Mouse (Mus musculus): ENCODE results near the gene Smarca2. TPM values are rescaled to one million over a fixed set of nuclear protein-coding genes. Genes with fewer than 3 reads are reported as not detected.

Gene Smarca2
- polyA plus RNA-seq, 2 experiments = 3.3 to 5.3 TPM

- Histone ChIP-seq H3K27me3 (ENCODE audit: control insufficient read depth, insufficient read depth, low read length) (peaks cover 30% of the 10 kb centered on the region), H3K27ac (no peak overlapping the region), H3K4me2 (ENCODE audit: low read depth) (no peak overlapping the region; the same call in 1 of the 2 replicates), H3K36me3 (replicated peaks; ENCODE audit: control insufficient read depth, insufficient read depth, low read depth) (no peaks in the 10 kb centered on the region), H3K4me3 (ENCODE audit: insufficient read depth in 1 of 2, low read depth in 2 of 2, low read length in 2 of 2) (no peak overlapping the region), H3K9ac (replicated peaks) (no peak overlapping the region), H3K9me3 (ENCODE audit: control insufficient read depth, low read length) (no peaks in the 10 kb centered on the region), H3K4me1 (replicated peaks; ENCODE audit: control insufficient read depth in 2 of 2, insufficient read depth in 2 of 2, low read length in 1 of 2) (peaks cover 0 to 3% of the 10 kb centered on the region in 2 experiments; a peak in 1 of 4 replicates)
- DNase-seq (ENCODE audit: low read depth in 3 of 3, low spot score in 3 of 3) (no peak), ATAC-seq (ENCODE audit: insufficient read depth) (no peak)
- TF ChIP-seq CTCF (IDR thresholded peaks at IDR 0.05; ENCODE audit: low read depth) = no peak
- no peak for TF ChIP-seq EP300 (IDR thresholded peaks at IDR 0.05; ENCODE audit: low read depth)
- WGBS (ENCODE audit: insufficient replicate concordance) = 49% methylated on average over 2 of the region's 2 CpGs
Measured at GRCm38 (mm10) chr19:26603296-26603860, 1.5 kb upstream of the Smarca2 start.

DNA sequence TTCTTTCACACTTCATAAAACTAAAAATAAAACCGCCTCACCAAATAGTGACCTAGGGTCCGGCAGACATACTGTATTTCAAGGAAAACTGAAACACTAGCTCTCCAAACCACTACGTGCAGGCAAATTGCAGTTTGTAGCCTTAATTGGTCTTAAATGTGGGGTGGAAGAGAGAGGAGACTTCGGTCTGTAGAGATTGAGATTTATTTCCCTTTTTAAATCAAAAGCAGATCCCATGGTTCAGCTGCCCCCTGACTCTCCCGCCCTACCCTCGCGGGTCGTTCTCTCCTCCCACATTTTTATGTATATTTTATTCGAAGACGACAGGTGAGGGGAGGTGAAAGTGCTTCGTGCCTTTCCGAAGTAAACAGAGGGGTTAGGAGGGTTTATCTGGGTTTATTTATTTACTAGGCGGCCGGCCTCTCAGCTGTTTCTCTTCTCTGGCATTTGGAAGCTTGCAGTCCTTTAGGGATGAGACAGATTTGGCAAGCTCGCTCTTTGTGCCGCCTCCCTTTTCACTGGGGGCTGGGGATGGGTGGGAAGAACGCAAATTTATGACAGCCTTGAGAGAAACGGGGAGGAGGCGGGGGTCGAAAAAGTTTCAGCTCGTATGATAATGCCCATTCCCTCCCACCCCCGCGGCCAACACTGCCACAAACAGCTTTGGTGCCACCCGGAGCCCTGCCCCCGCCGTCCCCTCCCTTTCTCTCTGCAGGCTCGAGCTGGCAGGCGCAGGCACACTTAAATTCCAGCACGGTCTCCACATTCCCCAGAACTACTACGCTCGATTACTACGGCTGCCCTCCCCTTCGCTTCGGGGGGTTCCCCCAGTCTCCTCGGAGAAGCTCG lies 720 bp upstream of the Smarca2 start:
- 3% methylated on average over 36 of the region's 36 CpGs for WGBS (ENCODE audit: insufficient replicate concordance)
- ATAC-seq (ENCODE audit: insufficient read depth) = peak; percentile 36

DNA sequence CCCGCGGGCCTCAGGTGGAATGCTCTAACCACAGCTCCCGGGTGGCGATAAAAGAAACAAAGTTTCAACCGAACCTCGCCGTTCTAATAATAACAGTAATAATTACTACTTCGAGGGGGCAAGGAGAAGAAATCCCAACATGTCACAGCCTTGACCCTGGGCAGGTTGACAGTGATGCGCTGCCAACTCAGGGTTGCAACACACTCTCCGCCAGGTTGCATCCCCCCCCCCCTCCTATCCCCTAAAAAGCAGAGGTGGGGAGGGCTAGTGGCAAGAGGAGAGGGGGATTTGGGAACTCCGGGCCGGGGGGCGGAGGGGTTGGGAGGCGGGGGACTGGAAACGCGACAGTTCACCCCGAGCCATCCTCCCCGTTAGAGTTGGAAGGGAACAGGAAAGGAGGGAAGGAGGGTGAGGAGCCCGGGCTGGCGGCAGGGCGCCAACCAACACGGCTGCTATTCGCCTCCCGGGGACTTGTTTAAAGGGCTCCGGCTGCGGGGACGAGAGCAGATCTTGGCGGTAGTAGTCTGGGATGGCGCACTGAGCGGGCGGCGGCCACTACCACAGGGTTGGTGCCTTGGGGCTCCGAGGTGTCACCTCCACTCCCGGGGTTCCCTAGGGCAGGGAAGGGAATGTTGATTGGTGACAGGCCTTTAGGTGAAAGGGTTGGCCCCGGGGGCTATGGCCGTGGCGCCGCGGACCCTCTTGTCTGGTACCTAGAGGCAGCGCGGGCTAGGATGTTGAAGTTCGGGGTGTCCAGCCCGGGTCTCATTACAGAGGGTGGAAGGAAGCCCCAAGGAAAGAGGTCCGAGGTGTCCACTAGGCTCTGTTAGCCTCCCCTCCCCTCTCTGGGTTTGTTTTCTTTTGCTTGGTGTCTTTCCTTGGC lies 829 bp downstream of the Smarca2 start:
- Histone ChIP-seq H3K4me1 (replicated peaks; ENCODE audit: control insufficient read depth in 2 of 2, insufficient read depth in 2 of 2, low read length in 1 of 2) (peaks cover 0 to 3% of the 10 kb centered on the region in 2 experiments; a peak in 1 of 4 replicates), H3K9ac (replicated peaks) (peak overlapping the region; percentile 46; the same call in 1 of the 2 replicates), H3K27me3 (ENCODE audit: control insufficient read depth, insufficient read depth, low read length) (peaks cover 32% of the 10 kb centered on the region), H3K4me2 (ENCODE audit: low read depth) (peak overlapping the region; percentile 93), H3K9me3 (ENCODE audit: control insufficient read depth, low read length) (no peaks in the 10 kb centered on the region), H3K4me3 (ENCODE audit: insufficient read depth in 1 of 2, low read depth in 2 of 2, low read length in 2 of 2) (peak overlapping the region; percentile 56 to 66), H3K27ac (no peak overlapping the region), H3K36me3 (replicated peaks; ENCODE audit: control insufficient read depth, insufficient read depth, low read depth) (no peaks in the 10 kb centered on the region)
- no peak for ATAC-seq (ENCODE audit: insufficient read depth)
- no peak for TF ChIP-seq CTCF (IDR thresholded peaks at IDR 0.05; ENCODE audit: low read depth)
- no peak for TF ChIP-seq EP300 (IDR thresholded peaks at IDR 0.05; ENCODE audit: low read depth)
- peak in 1 of 3 experiments; percentile 20 for DNase-seq (ENCODE audit: low read depth in 3 of 3, low spot score in 3 of 3)
- WGBS (ENCODE audit: insufficient replicate concordance) = under 1% methylated on average over 44 of the region's 44 CpGs

More for the DNA sequence above, 720 bp upstream of the Smarca2 start:
- peak in 1 of 3 experiments; percentile 13 for DNase-seq (ENCODE audit: low read depth in 3 of 3, low spot score in 3 of 3)
- Histone ChIP-seq H3K36me3 (replicated peaks; ENCODE audit: control insufficient read depth, insufficient read depth, low read depth) (no peaks in the 10 kb centered on the region), H3K9me3 (ENCODE audit: control insufficient read depth, low read length) (no peaks in the 10 kb centered on the region), H3K4me3 (ENCODE audit: insufficient read depth in 1 of 2, low read depth in 2 of 2, low read length in 2 of 2) (peak overlapping the region; percentile 48 to 66), H3K4me1 (replicated peaks; ENCODE audit: control insufficient read depth in 2 of 2, insufficient read depth in 2 of 2, low read length in 1 of 2) (peaks cover 0 to 3% of the 10 kb centered on the region in 2 experiments; a peak in 1 of 4 replicates), H3K9ac (replicated peaks) (peak overlapping the region; percentile 50), H3K4me2 (ENCODE audit: low read depth) (peak overlapping the region; percentile 93), H3K27me3 (ENCODE audit: control insufficient read depth, insufficient read depth, low read length) (peaks cover 32% of the 10 kb centered on the region), H3K27ac (no peak overlapping the region)
- TF ChIP-seq CTCF (IDR thresholded peaks at IDR 0.05; ENCODE audit: low read depth) (no peak), EP300 (IDR thresholded peaks at IDR 0.05; ENCODE audit: low read depth) (no peak)

DNA sequence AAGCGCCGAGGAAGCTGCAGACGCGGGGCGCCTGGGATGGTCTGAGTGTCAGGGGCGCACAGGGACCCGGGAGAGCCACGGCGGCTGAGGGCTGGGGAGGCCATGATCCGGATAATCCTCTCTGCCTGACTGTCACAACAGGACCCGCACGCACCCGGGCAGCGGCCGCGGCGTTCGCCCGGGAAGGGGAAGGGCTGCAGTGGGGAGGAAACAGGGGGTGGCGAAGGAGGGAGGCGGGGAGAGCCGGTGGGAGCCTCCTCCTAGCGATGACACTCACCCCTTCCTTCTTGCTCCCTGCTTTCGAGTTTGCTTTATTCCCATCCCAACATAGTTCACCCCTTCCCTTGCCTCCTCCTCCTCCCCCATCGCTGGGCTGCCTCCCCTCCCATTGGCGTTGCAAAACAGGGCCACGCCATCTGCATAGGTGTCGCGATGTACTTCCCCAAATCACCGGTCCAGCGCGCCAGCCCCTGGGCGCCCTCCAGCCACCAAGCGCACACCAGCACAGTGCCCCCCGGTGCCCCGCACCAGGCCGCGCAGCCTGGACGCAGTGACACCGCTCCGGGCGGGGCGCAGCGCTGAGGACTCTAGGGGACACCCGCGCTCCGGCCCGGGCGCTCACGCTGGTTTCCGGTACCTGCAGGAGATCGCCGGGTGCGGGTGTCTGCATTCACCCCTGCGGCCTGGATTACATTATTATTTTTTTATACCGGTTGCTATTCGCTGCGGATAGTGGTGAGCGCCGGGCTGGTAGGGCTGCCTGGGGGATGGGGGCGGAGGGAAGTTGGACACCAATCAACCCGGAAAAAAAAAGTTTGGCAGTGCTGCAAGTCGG lies 1.7 kb downstream of the Smarca2 start:
- Histone ChIP-seq H3K36me3 (replicated peaks; ENCODE audit: control insufficient read depth, insufficient read depth, low read depth) (no peaks in the 10 kb centered on the region), H3K27me3 (ENCODE audit: control insufficient read depth, insufficient read depth, low read length) (peaks cover 32% of the 10 kb centered on the region), H3K4me3 (ENCODE audit: insufficient read depth in 1 of 2, low read depth in 2 of 2, low read length in 2 of 2) (peak overlapping the region; percentile 56 to 66), H3K4me2 (ENCODE audit: low read depth) (peak overlapping the region; percentile 93), H3K9me3 (ENCODE audit: control insufficient read depth, low read length) (no peaks in the 10 kb centered on the region), H3K27ac (no peak overlapping the region), H3K4me1 (replicated peaks; ENCODE audit: control insufficient read depth in 2 of 2, insufficient read depth in 2 of 2, low read length in 1 of 2) (peaks cover 0 to 3% of the 10 kb centered on the region in 2 experiments; a peak in 1 of 4 replicates), H3K9ac (replicated peaks) (no peak overlapping the region; the same call in 1 of the 2 replicates)
- ATAC-seq (ENCODE audit: insufficient read depth) = peak; percentile 17; the same call in 1 of the 2 replicates
- TF ChIP-seq CTCF (IDR thresholded peaks at IDR 0.05; ENCODE audit: low read depth) (no peak), EP300 (IDR thresholded peaks at IDR 0.05; ENCODE audit: low read depth) (no peak)
- WGBS (ENCODE audit: insufficient replicate concordance) = under 1% methylated on average over 62 of the region's 63 CpGs
- peak in 1 of 3 experiments; percentile 14 for DNase-seq (ENCODE audit: low read depth in 3 of 3, low spot score in 3 of 3)

All from liver, embryonic 14.5 days (tissue).